Mouse (Mus musculus) E14TG2a.4 (cell line): ENCODE results near the gene Slc35b1.

ENCODE experiments used
- CTCF ChIP-seq: conservative IDR thresholded peaks from 2 replicates; pipeline ENCODE4 v1.5.1; 2014; ENCODE audit warnings: low read length
- POU5F1 ChIP-seq: IDR thresholded peaks from 2 replicates; pipeline ENCODE4 v1.6.1; 2014; ENCODE audit warnings: low read length, borderline replicate concordance

GRCm38 (mm10) chr11:95417341-95417740 is 32.8 kb downstream of the Slc35b1 start:
- TF ChIP-seq CTCF (no peak), POU5F1 (no peak)
